Mouse (Mus musculus) left cerebral cortex, postnatal 25 days (tissue): ENCODE measurements around the gene Gpr183. TPM values are rescaled to one million over a fixed set of nuclear protein-coding genes. Genes with fewer than 3 reads are reported as not detected.

Experiments used
- DNase-seq, 2 experiments: peaks; one replicate each; pipeline ENCODE4 v3.0.0; 2022; ENCODE audit warnings: low spot score in 2 of 2, mixed read lengths in 1 of 2
- intact Hi-C: fragments of 180-260 bp; cut with DNase I; formaldehyde crosslinking; loops from one replicate; pipeline ENCODE4 v1.15.1; 2025
- total RNA-seq, 2 experiments: library from RNA; stranded (reverse); gene quantifications; 2 replicates each; pipeline ENCODE4 v1.2.3; 2021

Gene Gpr183
- total RNA-seq, 2 experiments from 2014 or later: 0.96 to 1.7 TPM

DNA sequence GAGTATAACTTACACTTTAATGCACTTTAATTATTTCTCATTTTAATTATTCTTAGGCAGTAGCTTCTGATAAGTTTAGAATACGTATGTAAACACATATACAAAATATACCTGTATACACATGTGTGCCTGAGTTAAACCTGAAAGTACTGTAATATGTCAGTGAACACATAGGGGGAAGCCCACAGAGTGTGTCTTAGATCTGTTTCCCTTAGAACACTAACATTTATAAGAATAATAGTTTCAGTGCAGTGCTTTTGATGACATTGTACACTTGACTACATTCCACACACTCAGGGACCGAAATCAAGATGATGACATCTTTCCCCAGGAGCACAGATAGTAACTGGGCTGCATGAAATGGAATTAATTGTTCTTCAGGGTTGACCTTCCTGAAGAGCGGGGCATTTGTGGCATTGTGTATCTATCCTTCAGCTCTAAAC, 5.4 kb downstream of the Gpr183 start:
- no peak for DNase-seq
- intact Hi-C loops: no loop called here

DNA sequence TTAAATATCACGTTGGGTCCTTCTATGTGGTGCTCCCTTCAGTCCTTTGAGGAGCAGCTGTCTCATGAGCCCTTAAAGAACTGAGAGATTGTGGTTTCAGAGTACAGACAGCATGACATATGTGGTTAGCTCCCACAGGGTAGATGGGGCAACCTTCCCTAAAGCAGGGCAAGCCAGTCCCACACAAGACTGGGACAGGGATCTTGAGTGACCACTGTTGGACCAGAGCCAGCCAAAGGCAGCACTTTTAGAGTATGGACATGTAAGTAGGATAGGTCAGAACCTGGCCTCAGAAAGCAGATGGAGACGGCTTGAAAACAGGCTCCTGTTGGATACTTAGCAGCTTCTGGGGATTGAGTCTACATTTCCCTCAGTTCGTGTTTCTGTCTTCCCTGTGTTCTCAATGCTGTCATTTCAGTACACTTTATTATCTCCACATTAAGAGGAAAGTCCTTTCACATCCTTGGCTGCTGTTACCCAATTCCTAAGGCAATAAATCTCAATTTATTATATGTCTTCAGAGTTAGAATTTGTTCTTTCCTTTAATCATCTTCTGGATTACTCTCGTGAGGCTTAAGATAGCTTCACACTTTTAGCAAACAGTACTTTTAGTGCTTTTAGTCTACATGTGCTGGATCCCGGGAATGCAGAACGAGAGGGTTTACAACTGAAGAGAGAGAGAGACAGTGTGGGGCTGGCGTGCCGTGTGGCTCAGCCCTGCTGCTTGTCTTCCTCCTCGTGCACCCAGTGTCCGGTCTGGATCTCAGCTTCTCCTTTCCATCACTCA, 6.1 kb downstream of the Gpr183 start:
- intact Hi-C loops: no loop called here
- DNase-seq: no peak

DNA sequence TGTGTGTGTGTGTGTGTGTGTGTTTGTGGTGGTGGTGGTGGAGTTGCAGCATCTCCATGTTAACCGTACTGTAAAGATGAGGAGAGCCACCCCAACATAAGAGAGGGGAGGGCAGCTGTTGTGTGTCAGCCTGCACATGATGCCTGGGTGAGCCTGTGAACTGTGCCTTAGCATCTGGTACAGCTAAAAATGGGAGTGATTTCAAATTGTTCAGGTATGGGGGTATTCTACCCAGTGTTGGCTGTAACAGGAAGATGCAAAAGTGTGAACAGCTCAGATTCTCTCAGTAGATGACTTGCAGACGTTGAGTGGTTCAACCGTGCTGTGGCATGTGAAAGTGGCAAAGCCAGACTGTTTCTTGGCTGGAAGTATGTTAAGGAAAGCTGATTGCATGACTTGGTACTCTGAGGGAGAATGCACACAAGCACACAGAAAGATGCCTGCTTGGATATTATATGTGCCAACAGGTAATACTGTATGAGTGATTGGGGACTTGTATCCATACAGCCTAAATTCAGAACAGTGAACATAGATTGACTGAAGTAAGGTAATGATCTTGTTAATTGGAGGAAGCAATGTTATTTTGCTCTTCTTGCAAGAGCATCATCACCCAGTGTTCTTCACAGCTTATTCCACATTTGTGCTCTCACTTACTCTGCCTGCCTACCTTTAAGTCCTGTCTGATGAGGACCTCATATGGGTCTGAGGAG, 6.8 kb downstream of the Gpr183 start:
- no peak for DNase-seq
- intact Hi-C loops: no loop called here

DNA sequence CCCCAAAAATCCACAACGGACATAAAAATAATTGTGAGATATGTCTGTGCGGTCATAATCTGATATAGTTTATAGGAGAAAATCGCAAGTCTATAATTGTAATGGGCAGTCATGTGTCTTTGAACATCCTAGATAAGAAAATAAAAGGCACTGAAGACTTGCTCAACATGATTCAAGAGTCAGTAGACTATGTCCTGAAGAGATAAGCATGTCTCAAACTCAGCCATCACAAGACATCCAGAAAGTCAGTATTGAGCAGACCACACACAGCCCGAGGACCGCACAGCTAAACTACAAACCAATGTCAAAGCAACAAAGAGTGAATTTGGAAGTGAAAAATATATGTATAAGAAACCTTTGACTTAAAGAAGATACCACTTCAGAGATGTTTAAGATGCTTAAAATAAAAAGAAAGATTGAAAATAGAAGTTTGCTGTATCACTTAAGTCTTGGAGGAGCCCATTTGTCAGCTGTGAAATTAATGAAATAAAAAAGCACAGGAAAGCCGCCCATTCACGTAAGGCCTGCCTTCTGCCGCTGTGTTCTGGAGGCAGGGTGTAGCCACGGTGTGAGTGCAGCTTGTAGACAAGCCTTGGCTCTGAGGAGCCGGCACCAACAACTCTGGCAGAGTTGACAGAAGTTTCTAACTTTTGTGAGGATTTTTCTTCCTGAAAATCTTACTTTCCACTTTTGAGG, 7.7 kb downstream of the Gpr183 start:
- intact Hi-C loops: no loop called here

DNA sequence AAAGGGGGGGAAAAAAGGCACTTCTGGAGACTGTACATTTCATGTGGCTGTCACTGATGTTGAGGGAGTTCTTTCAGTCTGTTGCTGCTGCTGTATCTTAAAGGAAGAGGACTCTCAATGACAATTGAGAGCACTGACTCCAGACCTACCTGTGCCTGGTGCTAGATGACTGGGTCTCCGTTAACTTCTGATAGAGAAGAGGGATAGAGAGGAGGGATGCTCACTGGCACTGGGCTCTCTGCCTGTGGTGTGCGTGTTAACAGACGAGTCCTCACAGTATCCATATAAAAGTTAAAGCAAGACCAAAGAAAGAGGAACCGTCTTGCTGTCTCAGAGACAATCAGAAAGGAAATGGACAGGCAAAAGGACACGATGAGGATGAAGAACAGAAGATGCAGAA, 8.7 kb downstream of the Gpr183 start:
- intact Hi-C loops: no loop called here
- DNase-seq: no peak

More for the DNA sequence above, 7.7 kb downstream of the Gpr183 start:
- no peak for DNase-seq

DNA sequence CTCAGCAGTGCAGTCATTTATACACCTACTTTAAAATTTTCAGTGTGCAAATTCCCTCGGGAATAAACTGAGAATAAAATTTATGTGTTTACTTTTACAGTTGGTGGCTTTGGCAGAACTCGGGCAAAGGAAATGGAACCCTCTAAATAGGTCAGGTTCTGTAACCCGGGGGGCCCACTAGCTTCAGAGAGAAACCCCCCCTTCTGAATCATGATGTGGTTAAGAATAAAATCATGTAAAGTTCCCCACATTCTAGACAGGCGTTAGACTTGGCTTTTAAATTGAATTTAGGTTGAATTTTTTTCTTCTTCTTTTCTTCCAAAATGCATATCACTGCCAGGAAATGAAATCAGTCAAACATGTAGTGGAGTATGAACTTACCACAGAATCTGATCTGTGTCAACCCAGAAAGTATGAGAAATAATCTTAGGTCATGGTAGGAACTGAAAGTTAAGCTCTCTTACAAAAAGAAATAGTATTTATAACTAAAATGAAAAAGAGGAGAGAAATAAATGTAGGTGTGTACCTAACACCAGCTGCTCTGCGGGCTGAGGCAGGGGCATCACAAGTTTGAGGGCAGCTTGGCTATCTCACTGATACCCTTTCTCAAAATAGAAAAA, 9.7 kb downstream of the Gpr183 start:
- DNase-seq: no peak
- intact Hi-C loops: no loop called here

DNA sequence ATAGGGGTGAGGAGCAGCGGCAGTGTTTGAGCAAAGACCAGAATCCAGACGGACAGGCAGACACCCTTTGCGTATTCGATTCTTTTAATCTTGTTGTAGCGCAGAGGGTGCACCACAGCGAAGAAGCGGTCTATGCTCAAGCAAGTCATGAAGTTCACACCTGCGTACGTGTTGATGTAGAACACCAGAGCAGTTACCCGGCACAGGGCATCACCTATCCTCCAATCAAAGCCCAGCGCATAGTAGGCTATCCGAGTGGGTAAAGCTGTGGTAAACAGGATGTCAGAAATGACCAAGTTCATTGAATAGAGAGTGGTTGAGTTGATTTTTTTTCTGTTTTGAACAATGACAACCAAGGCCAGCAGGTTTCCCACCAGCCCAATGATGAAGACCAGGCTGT, 10.4 kb downstream of the Gpr183 start:
- DNase-seq: no peak
- intact Hi-C loops: no loop called here

DNA sequence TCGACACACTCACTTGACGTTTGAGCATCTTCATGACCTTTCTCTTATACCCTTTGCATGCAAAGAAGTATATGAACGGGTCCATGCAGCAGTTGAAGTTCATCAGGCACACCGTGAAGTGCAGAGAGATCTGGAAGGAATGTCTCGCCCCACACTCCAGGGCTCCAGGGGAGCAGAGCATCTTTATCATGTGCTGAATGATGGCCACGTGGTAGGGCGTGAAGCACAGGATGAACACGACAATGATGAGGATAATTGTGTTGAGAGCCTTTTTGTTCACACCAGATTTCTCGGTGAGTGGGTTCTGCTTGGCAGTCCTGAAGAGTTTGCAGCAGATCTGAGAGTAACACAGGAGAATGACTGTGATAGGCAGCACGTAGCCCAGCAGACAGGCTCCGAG, 10.9 kb downstream of the Gpr183 start:
- no peak for DNase-seq
- intact Hi-C loops: no loop called here

DNA sequence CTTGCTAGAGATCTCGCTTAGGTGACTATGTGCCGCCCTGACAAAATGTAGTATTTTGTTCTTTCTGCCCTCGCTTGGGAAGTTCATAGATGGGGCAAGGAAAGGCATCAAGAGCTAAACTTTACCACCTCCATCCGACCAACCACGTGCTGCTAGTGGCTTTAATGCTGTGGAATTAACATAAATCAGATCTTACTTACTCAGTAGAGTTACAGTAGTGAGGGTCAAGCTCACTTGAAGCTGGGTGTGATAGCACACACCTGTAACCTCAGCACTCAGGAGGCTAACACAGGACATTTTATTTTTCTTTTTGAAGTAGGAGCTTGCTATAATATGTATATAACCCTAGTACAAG, 13.0 kb downstream of the Gpr183 start:
- intact Hi-C loops: no loop called here
- DNase-seq: no peak

DNA sequence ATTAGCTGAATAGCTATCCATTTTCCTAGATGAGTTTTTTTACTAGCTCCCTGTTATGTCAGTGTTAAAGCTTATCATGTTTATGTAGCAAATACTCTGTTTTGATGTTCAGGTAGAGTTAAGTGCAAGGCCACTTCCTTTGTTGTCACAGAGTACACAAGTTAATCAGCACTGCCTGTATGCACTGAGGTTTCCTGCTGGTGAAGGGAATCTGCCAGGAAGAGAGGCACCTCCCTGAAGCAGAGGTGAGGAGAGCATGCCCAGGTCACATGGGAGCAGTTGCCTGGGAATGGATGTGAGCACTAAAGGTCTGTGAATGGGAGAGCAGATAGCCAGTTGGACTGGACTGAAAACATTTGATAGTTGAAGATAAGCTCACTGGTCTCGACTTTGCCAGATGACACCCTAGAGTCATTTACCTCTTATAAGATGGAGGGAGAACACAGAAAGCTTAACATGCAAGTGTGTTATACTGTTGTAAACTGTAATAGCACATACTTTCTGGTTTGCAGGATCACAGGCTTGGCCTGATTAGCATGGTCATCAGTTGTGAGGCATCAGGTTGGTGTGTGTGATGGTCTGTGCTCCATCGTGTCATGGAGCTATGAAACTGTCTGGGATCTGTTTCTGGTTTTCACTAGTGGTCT, 13.5 kb downstream of the Gpr183 start:
- intact Hi-C loops: no loop called here
- DNase-seq: no peak

DNA sequence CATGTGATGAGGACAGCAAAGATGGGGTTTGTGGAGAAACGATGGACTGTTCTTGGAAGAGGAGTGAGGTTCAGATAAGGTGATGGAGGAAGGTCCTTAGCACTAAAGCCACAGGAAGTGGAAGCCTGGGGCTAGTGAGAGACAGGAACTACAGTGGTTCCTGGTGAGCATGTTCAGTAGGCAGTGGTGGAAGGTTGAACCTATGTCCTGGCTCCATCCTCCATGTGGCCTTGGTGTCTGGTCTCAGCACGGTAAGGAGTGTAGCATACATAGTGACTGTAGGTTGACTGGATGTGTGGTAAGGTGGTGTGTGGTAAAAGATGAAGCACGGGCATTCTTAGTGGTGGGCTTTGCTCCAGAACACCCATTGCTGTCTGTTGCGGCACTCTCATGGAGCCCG, 15.1 kb downstream of the Gpr183 start:
- intact Hi-C loops: no loop called here
- no peak for DNase-seq

DNA sequence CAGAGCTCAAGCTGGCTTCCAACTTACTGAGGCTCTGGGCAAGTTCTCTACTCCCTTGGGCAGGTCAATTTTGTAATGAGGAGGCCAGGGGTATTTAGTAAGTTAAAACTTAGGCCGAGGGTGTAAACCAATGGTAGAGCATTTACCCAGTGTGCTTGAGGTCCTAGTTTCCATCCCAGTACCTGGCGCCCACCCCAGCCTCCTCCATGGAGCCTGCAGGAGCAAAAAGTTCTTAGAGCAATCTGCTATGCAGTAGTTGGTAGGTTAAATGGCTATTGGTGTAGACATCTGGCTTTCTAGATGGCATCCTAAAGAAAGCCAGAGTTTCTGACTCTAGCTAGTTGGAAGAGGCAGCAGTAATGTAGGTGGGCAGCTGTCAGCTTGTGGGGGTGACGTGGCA, 15.6 kb downstream of the Gpr183 start:
- intact Hi-C loops: no loop called here
- peak in 1 of 2 experiments; percentile 46 for DNase-seq

DNA sequence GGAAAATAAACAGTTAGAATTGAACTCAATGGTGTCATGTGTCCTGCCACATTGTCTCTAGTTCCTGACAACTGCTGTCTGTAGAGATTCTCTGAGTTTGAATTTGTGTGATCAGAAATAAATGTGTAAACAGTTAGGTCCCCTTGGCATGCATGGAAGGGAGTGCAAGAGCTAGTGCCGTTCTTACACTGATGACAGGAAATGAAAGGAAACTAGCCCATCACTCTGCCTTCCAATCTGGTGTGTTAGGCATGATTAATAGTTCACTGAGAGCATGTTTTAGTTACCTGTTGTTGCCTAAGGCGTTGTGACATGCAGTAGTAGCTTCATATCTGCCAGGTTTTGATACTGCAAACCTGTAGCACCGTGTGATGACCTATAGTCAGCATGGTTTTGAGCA, 17.0 kb downstream of the Gpr183 start:
- intact Hi-C loops: no loop called here
- no peak for DNase-seq

DNA sequence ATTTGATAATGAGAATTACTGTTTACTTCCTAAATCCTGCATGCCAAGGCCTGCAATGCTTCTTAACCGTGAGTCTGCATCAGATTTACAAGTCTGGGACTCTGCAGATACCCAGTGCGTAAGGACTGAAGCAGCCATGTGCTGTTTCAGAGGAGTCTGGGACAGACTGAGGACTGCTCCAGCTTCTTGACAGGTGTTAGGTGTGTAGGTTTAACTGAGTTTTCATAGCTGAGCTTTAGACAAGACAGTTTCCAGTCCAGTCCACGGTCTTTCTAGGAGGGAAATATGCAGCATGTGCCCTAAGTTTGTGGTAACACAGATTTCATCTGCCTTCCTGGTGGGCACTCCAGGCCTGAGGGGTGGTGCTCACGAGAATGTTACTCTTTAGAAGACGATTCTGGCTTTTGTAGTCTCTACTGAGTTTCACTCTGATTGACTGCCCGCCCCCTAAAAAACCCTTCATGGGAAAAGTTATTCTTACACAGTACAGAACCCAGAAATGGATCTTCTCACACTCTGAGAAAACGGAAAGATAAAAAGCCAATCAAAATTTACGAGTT, 17.7 kb downstream of the Gpr183 start:
- DNase-seq: no peak
- intact Hi-C loops: no loop called here

DNA sequence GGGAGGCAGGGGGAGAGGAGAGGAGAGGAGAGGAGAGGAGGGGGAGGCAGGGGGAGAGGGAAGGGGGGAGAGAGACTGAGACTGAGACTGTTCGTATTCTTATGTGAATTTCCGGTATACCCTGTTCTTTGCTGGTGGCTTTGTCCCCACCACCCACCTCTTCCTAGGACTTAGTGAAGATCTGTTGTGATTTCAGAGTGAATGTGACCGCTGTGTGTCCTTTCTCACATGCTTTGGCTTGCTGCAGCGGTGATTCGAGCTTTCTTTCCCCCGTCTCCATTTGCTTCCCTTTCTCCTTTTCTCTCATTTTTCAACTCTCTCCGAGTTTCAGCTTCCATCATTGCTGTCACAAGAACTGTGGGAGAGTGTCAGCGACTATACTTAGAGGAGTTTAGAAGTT, 18.3 kb downstream of the Gpr183 start:
- intact Hi-C loops: no loop called here
- DNase-seq: no peak

DNA sequence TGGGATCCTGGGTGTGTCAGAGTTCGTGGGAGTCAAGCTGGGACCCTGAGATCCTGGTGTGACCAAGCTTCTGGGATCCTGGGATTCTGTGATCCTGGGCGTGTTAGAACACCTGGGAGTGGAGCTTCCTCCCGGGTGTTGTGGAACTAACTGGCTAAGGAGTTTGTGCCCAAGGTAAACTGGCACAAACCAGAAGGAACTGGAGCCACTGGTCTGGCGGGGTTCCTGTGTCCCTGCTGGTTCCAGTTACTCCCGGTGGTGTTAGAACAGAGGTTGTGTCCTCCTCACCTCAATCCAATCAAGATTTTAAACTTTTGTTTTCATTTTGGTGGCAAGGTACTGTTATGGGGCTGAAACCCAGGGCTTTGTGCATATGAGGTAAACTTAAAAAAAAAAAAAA, 18.9 kb downstream of the Gpr183 start:
- intact Hi-C loops: no loop called here
- no peak for DNase-seq

DNA sequence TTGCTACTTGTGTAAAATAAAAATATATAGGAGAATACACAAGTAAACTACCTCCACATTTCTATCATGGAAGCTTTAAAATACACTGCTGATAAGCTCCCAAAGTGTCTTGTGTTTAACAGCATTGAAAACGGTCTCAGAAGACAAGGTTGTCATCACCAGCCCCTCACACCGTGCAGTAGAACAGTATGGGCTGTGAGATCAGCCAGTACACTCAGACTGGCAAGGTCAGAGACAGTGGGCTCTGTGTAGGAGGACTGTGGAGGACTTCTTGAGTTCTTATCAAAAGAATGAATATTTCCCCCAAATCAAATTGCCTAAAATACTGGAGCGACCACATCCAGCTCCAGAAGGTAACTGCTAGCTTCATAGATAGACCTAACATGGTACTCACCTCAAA, 25.4 kb downstream of the Gpr183 start:
- intact Hi-C loops: no loop called here
- no peak for DNase-seq

DNA sequence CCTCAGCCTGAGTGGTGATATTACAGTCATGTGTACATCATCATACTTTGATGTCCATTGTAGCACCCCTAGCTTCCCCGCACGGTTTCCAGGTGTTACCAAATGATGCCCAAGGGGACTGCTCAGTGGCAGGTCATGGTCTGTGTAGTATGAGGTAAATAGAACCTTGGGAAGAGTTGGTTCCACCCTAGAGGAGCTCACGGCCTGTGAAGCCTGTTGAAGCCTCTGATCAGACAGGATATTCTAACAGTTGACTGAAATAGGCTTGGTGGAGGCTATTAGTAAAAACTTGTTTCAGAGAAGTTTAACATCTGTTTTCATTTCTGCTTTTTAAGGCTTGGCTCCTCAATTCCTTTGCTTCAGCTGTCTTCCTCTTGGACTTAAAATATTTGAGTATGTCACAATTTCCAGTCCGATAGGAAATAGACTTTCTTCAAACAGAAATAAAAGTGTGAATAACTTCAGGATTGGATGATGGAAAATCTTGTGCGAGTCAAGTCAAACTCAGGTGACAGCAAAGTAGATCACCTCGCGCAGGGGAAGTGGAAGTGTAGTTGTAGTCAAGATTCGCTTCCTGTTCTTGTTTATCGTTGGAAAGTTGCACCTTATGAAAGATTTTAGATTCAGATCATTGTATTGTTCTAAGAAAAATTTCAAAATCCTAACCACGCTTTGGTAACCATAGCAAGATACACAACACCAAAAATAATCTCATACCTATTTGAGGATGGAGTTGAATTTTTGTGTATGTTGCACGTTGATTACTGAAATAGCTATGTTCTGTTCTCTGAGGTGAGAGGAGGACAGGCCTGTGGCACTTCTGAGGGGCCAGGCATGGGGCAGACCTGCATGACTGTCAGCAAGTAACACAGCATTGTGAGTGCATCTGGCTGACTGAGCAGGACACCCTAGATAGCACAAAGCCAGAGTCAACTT, 26.5 kb downstream of the Gpr183 start:
- no peak for DNase-seq
- intact Hi-C loops: no loop called here
